Mouse (Mus musculus): Measurements from ENCODE around the gene Gm37240. TPM values are rescaled to one million over a fixed set of nuclear protein-coding genes. Genes with fewer than 3 reads are reported as not detected.
A peak's percentile ranks its signal among the peaks of the same experiment; 100 is the strongest.

Gene Gm37240
- polyA plus RNA-seq, 1 experiment from 2014 or later: 14.9 TPM

DNA sequence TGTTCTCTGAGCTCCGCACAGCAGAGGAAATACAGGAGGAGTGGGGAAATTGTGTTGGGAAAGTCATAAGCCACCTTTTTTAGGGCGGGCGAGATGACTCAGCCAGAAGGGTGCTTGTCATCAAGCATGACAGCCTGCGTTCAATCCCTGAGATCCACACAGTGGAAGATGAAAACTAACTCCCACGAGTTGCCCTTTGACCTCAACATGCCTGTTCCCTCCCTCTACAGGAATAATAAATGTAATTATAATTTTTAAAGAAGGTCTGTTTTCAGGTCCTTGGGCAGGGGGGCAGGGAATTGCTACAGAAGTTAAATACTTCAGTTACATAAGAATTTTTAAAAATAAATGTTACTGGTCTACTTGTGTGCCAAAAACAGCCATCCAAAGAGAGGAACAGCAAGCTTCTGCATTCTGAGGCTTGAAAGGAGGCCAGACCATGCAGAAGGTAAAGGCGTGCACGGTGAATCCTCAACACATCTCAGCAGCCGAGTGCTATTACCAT is 902.1 kb downstream of the Gm37240 start:
- Histone ChIP-seq H3K4me3 (no peak overlapping the region), H3K36me3 (peaks cover under 1% of the 10 kb centered on the region; the same call in 1 of the 2 replicates), H3K4me2 (no peak overlapping the region), H3K9me3 (no peaks in the 10 kb centered on the region), H3K27me3 (no peaks in the 10 kb centered on the region), H3K27ac (no peak overlapping the region), H3K4me1 (no peaks in the 10 kb centered on the region), H3K9ac (no peak overlapping the region)
- no peak for ATAC-seq (ENCODE audit: insufficient number of reproducible peaks, low FRiP score, low TSS enrichment, low read depth)
- whole genome bisulfite sequencing: 87% methylated on average over 8 of the region's 8 CpGs

DNA sequence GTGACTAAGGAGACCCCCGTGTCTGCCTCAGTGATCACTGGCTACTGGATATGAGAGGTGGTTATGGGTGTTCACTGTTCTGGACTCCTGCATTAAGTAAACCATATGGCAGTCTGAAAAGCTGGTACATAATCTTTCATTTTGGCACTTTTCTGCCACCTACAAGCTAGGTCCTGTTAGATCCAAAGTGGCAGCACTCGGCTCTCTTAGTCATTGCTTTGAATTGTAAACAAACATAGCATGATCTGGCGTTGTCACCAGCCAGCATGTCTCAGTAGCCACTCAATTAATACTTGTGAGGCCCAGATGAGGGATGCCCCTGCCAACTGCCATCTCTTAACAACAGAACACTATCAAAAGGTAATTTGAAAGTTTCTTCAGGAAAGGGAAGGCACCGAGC is 904.6 kb downstream of the Gm37240 start:
- H3K9ac ChIP-seq: no peak overlapping the region

DNA sequence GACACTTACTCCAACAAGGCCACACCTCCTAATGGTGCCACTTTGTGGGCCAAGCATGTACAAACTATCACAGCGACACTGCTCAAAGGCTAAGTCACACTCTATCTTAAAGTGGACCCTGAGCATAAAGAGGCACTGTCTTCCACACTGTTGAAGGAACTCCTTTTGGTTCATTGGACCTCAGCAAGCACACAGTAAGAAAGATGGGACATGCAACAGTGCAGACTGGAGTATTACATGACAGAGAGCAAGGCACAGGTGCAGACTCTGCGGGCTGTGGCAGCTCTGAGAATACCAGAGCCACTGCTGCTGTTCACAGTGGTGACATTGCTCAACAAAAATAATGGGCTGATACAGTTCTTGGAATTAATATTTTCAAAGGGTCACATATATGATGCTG is 907.2 kb downstream of the Gm37240 start:
- Histone ChIP-seq H3K9me3 (no peaks in the 10 kb centered on the region), H3K4me3 (no peak overlapping the region), H3K27me3 (no peaks in the 10 kb centered on the region), H3K4me1 (no peaks in the 10 kb centered on the region), H3K27ac (no peak overlapping the region), H3K36me3 (peaks cover 19% of the 10 kb centered on the region), H3K9ac (no peak overlapping the region), H3K4me2 (no peak overlapping the region)
- ATAC-seq (ENCODE audit: insufficient number of reproducible peaks, low FRiP score, low TSS enrichment, low read depth): no peak
- WGBS: 97% methylated on average over 2 of the region's 2 CpGs

More for the DNA sequence above, 904.6 kb downstream of the Gm37240 start:
- no peak overlapping the region for H3K4me3 ChIP-seq
- H3K27me3 ChIP-seq: no peaks in the 10 kb centered on the region
- peaks cover 7% of the 10 kb centered on the region; the same call in 1 of the 2 replicates for H3K36me3 ChIP-seq
- no peak overlapping the region for H3K4me2 ChIP-seq
- ATAC-seq (ENCODE audit: insufficient number of reproducible peaks, low FRiP score, low TSS enrichment, low read depth): no peak
- no peaks in the 10 kb centered on the region for H3K4me1 ChIP-seq
- no peak overlapping the region for H3K27ac ChIP-seq
- no peaks in the 10 kb centered on the region for H3K9me3 ChIP-seq
- 59% methylated on average over 4 of the region's 4 CpGs for WGBS

- no peaks in the 10 kb centered on the region for H3K4me1 ChIP-seq
- no peak for ATAC-seq (ENCODE audit: insufficient number of reproducible peaks, low FRiP score, low TSS enrichment, low read depth)
- no peaks in the 10 kb centered on the region for H3K9me3 ChIP-seq
- no peak overlapping the region for H3K4me3 ChIP-seq
- H3K9ac ChIP-seq: no peak overlapping the region
- H3K27ac ChIP-seq: no peak overlapping the region
- no peak overlapping the region for H3K4me2 ChIP-seq
- no peaks in the 10 kb centered on the region for H3K27me3 ChIP-seq
- peaks cover 22% of the 10 kb centered on the region for H3K36me3 ChIP-seq
- 79% methylated on average over 11 of the region's 11 CpGs for WGBS
These were observed 908.6 kb downstream of the Gm37240 start for GRCm38 (mm10) chr3:84978676-84979075.

GRCm38 (mm10) chr3:84974193-84974592 is 913.1 kb downstream of the Gm37240 start:
- Histone ChIP-seq H3K9ac (no peak overlapping the region), H3K27me3 (no peaks in the 10 kb centered on the region), H3K4me2 (no peak overlapping the region), H3K27ac (no peak overlapping the region), H3K4me3 (no peak overlapping the region), H3K36me3 (peaks cover 20% of the 10 kb centered on the region), H3K4me1 (no peaks in the 10 kb centered on the region), H3K9me3 (no peaks in the 10 kb centered on the region)
- 81% methylated on average over 9 of the region's 9 CpGs for WGBS
- ATAC-seq (ENCODE audit: insufficient number of reproducible peaks, low FRiP score, low TSS enrichment, low read depth): no peak

- no peak overlapping the region for H3K27ac ChIP-seq
- H3K9me3 ChIP-seq: no peaks in the 10 kb centered on the region
- H3K36me3 ChIP-seq: peaks cover 23% of the 10 kb centered on the region
- 89% methylated on average over 2 of the region's 2 CpGs for WGBS
- ATAC-seq (ENCODE audit: insufficient number of reproducible peaks, low FRiP score, low TSS enrichment, low read depth): no peak
- H3K4me2 ChIP-seq: no peak overlapping the region
- no peaks in the 10 kb centered on the region for H3K4me1 ChIP-seq
- H3K4me3 ChIP-seq: no peak overlapping the region
- H3K27me3 ChIP-seq: no peaks in the 10 kb centered on the region
- no peak overlapping the region for H3K9ac ChIP-seq
These were observed 914.4 kb downstream of the Gm37240 start for GRCm38 (mm10) chr3:84972881-84973280.

GRCm38 (mm10) chr3:84971561-84971960 is 915.8 kb downstream of the Gm37240 start:
- Histone ChIP-seq H3K27me3 (no peaks in the 10 kb centered on the region), H3K9me3 (no peaks in the 10 kb centered on the region), H3K4me1 (no peaks in the 10 kb centered on the region), H3K27ac (no peak overlapping the region), H3K36me3 (peaks cover 15% of the 10 kb centered on the region), H3K4me3 (no peak overlapping the region), H3K4me2 (no peak overlapping the region), H3K9ac (no peak overlapping the region)
- WGBS: 76% methylated on average over 5 of the region's 5 CpGs
- no peak for ATAC-seq (ENCODE audit: insufficient number of reproducible peaks, low FRiP score, low TSS enrichment, low read depth)

GRCm38 (mm10) chr3:84967364-84967763 is 920.0 kb downstream of the Gm37240 start:
- Histone ChIP-seq H3K4me1 (no peaks in the 10 kb centered on the region), H3K9ac (no peak overlapping the region), H3K9me3 (no peaks in the 10 kb centered on the region), H3K36me3 (peaks cover 5% of the 10 kb centered on the region; the same call in 1 of the 2 replicates), H3K4me3 (no peak overlapping the region), H3K4me2 (no peak overlapping the region), H3K27me3 (no peaks in the 10 kb centered on the region), H3K27ac (no peak overlapping the region)
- 59% methylated on average over 4 of the region's 4 CpGs for WGBS
- ATAC-seq (ENCODE audit: insufficient number of reproducible peaks, low FRiP score, low TSS enrichment, low read depth): no peak

GRCm38 (mm10) chr3:84965156-84965555 is 922.2 kb downstream of the Gm37240 start:
- H3K9ac ChIP-seq: no peak overlapping the region
- peaks cover 11% of the 10 kb centered on the region for H3K36me3 ChIP-seq
- no peak for ATAC-seq (ENCODE audit: insufficient number of reproducible peaks, low FRiP score, low TSS enrichment, low read depth)
- H3K9me3 ChIP-seq: no peaks in the 10 kb centered on the region
- no peaks in the 10 kb centered on the region for H3K4me1 ChIP-seq
- no peaks in the 10 kb centered on the region for H3K27me3 ChIP-seq
- WGBS: 93% methylated on average over 5 of the region's 5 CpGs
- H3K27ac ChIP-seq: no peak overlapping the region
- H3K4me3 ChIP-seq: no peak overlapping the region
- H3K4me2 ChIP-seq: no peak overlapping the region

- H3K27ac ChIP-seq: no peak overlapping the region
- no peaks in the 10 kb centered on the region for H3K9me3 ChIP-seq
- no peak for ATAC-seq (ENCODE audit: insufficient number of reproducible peaks, low FRiP score, low TSS enrichment, low read depth)
- H3K9ac ChIP-seq: no peak overlapping the region
- no peak overlapping the region for H3K4me2 ChIP-seq
- 0 out of 2 replicates have a peak, but pooled peaks cover 4% of the 10 kb centered on the region for H3K4me1 ChIP-seq
- H3K27me3 ChIP-seq: no peaks in the 10 kb centered on the region
- peaks cover 5% of the 10 kb centered on the region; the same call in 1 of the 2 replicates for H3K36me3 ChIP-seq
- WGBS: 86% methylated on average over 4 of the region's 4 CpGs
- H3K4me3 ChIP-seq: no peak overlapping the region
These were observed 931.5 kb downstream of the Gm37240 start for GRCm38 (mm10) chr3:84955857-84956256.

DNA sequence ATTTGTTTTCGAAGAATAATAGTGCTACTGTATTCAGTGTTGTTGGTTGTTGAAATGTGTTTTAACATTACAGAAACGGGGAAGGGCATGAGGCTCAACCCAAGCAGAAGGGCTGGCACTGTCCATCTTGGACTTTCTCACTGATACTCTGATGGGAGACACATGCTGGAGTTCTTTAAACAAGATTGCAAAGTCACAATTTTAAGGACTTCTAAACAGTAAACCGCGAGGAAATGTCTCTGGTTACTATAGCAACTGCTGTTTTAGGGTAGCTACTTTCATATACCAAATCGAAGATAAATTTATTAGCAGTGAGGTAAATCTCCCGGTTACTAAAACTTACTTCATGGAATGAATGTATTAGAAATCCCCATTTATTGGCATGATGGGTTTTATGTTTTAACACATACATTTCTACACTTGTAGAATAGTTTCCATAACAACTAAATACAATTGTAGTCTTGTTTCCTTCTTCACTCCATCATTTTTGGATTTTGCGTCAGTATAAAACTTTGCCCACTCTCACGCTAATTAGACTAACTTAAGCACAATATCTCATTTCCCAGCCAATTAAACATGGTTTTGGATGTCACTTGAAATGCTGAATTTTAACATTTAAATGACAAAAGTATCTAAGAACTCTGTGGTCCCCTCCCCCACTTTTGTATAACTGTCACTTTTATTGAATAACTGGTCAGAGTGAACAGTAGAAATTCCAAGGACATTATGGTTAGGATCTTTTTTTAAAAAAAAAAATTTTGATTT is 932.1 kb downstream of the Gm37240 start:
- Histone ChIP-seq H3K4me2 (no peak overlapping the region), H3K36me3 (peaks cover 5% of the 10 kb centered on the region; the same call in 1 of the 2 replicates), H3K27me3 (no peaks in the 10 kb centered on the region), H3K9me3 (no peaks in the 10 kb centered on the region), H3K27ac (no peak overlapping the region), H3K4me3 (no peak overlapping the region), H3K4me1 (0 out of 2 replicates have a peak, but pooled peaks cover 4% of the 10 kb centered on the region), H3K9ac (no peak overlapping the region)
- ATAC-seq (ENCODE audit: insufficient number of reproducible peaks, low FRiP score, low TSS enrichment, low read depth): no peak
- 84% methylated on average over 8 of the region's 8 CpGs for WGBS

DNA sequence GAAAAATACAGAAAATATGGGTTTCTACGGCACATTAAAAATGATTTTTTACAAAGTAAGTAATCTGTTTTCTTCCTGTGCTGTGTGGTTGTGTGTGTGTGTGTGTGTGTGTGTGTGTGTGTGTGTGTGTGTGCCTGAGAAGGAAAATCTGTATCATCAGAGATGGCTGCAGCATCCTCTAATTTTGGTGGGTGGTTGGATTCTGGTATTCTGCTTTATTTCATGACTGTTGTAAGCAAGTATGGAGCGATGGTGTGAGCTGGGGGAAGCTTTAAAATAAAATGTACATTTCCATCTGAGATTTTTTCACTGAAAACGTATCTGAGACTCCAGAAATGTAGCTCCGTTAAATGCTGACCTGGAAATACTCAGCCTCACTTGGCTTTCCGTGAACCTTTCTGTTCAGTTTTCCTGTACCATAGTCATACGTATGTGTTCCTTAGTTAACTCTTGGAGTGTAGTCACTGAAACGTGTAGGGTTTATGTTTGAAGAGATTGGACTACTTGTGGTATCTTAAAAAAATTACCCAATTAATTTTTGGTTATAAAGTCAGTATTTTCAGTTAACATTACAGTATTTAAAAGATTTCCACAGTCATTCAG is 934.6 kb downstream of the Gm37240 start:
- Histone ChIP-seq H3K4me3 (peak overlapping the region; percentile 44), H3K9me3 (no peaks in the 10 kb centered on the region), H3K36me3 (no peaks in the 10 kb centered on the region), H3K4me2 (peak overlapping the region; percentile 65), H3K4me1 (0 out of 2 replicates have a peak, but pooled peaks cover 4% of the 10 kb centered on the region), H3K9ac (0 out of 2 replicates have a peak overlapping the region, but pooled peaks have one; percentile 24), H3K27ac (peak overlapping the region; percentile 72), H3K27me3 (no peaks in the 10 kb centered on the region)
- 26% methylated on average over 7 of the region's 7 CpGs for WGBS
- no peak for ATAC-seq (ENCODE audit: insufficient number of reproducible peaks, low FRiP score, low TSS enrichment, low read depth)

Measured in limb, embryonic 15.5 days (tissue).